Mouse (Mus musculus): ENCODE measurements around the gene Rabggta. TPM values are rescaled to one million over a fixed set of nuclear protein-coding genes. Genes with fewer than 3 reads are reported as not detected.

The Rabggta gene
- polyA plus RNA-seq, 1 experiment from 2014 or later: 43.3 TPM

GRCm38 (mm10) chr14:55721076-55721475, 987 bp downstream of the Rabggta start:
- Histone ChIP-seq H3K9me3 (ENCODE audit: low read length) (no peaks in the 10 kb centered on the region), H3K4me1 (ENCODE audit: insufficient read depth, low read length) (peaks cover 10% of the 10 kb centered on the region), H3K27ac (ENCODE audit: low read length) (peak overlapping the region; percentile 92), H3K9ac (replicated peaks; ENCODE audit: low read length) (peak overlapping the region; percentile 84; the same call in 1 of the 2 replicates), H3K36me3 (ENCODE audit: insufficient read depth, low read length) (peaks cover 17% of the 10 kb centered on the region; the same call in 1 of the 2 replicates), H3K27me3 (ENCODE audit: insufficient read depth, low read length) (no peaks in the 10 kb centered on the region), H3K4me2 (replicated peaks; ENCODE audit: low read depth, low read length) (peak overlapping the region; percentile 58), H3K4me3 (ENCODE audit: low read length) (peak overlapping the region; percentile 82)
- ATAC-seq (ENCODE audit: low FRiP score, low TSS enrichment): peak; percentile 24; the same call in 1 of the 2 replicates
- 76% methylated on average over 6 of the region's 6 CpGs for WGBS

GRCm38 (mm10) chr14:55720666-55721065, 1.4 kb downstream of the Rabggta start:
- Histone ChIP-seq H3K4me3 (ENCODE audit: low read length) (no peak overlapping the region), H3K4me1 (ENCODE audit: insufficient read depth, low read length) (peaks cover 10% of the 10 kb centered on the region), H3K4me2 (replicated peaks; ENCODE audit: low read depth, low read length) (peak overlapping the region; percentile 58; the same call in 1 of the 2 replicates), H3K9me3 (ENCODE audit: low read length) (no peaks in the 10 kb centered on the region), H3K27ac (ENCODE audit: low read length) (peak overlapping the region; percentile 39; the same call in 1 of the 2 replicates), H3K9ac (replicated peaks; ENCODE audit: low read length) (peak overlapping the region; percentile 84; the same call in 1 of the 2 replicates), H3K36me3 (ENCODE audit: insufficient read depth, low read length) (peaks cover 17% of the 10 kb centered on the region; the same call in 1 of the 2 replicates), H3K27me3 (ENCODE audit: insufficient read depth, low read length) (no peaks in the 10 kb centered on the region)
- 92% methylated on average over 12 of the region's 12 CpGs for WGBS
- no peak for ATAC-seq (ENCODE audit: low FRiP score, low TSS enrichment)

GRCm38 (mm10) chr14:55719737-55720136, 2.3 kb downstream of the Rabggta start:
- peaks cover 10% of the 10 kb centered on the region for H3K4me1 ChIP-seq (ENCODE audit: insufficient read depth, low read length)
- no peak overlapping the region for H3K4me2 ChIP-seq (replicated peaks; ENCODE audit: low read depth, low read length)
- no peak overlapping the region for H3K9ac ChIP-seq (replicated peaks; ENCODE audit: low read length)
- H3K27me3 ChIP-seq (ENCODE audit: insufficient read depth, low read length): no peaks in the 10 kb centered on the region
- ATAC-seq (ENCODE audit: low FRiP score, low TSS enrichment): no peak
- WGBS: 92% methylated on average over 6 of the region's 6 CpGs
- no peaks in the 10 kb centered on the region for H3K9me3 ChIP-seq (ENCODE audit: low read length)
- H3K27ac ChIP-seq (ENCODE audit: low read length): no peak overlapping the region
- peaks cover 17% of the 10 kb centered on the region; the same call in 1 of the 2 replicates for H3K36me3 ChIP-seq (ENCODE audit: insufficient read depth, low read length)
- no peak overlapping the region for H3K4me3 ChIP-seq (ENCODE audit: low read length)

GRCm38 (mm10) chr14:55716884-55717283, 5.2 kb downstream of the Rabggta start:
- H3K27me3 ChIP-seq (ENCODE audit: insufficient read depth, low read length): peaks cover 13% of the 10 kb centered on the region
- H3K9me3 ChIP-seq (ENCODE audit: low read length): no peaks in the 10 kb centered on the region
- H3K4me1 ChIP-seq (ENCODE audit: insufficient read depth, low read length): peaks cover 13% of the 10 kb centered on the region
- H3K9ac ChIP-seq (replicated peaks; ENCODE audit: low read length): no peak overlapping the region
- no peak overlapping the region for H3K4me3 ChIP-seq (ENCODE audit: low read length)
- peak; percentile 24 for ATAC-seq (ENCODE audit: low FRiP score, low TSS enrichment)
- no peak overlapping the region for H3K27ac ChIP-seq (ENCODE audit: low read length)
- H3K36me3 ChIP-seq (ENCODE audit: insufficient read depth, low read length): peaks cover 17% of the 10 kb centered on the region; the same call in 1 of the 2 replicates
- H3K4me2 ChIP-seq (replicated peaks; ENCODE audit: low read depth, low read length): no peak overlapping the region
- WGBS: 69% methylated on average over 8 of the region's 8 CpGs

- peaks cover 17% of the 10 kb centered on the region; the same call in 1 of the 2 replicates for H3K36me3 ChIP-seq (ENCODE audit: insufficient read depth, low read length)
- WGBS: 91% methylated on average over 6 of the region's 6 CpGs
- no peak overlapping the region for H3K9ac ChIP-seq (replicated peaks; ENCODE audit: low read length)
- H3K4me3 ChIP-seq (ENCODE audit: low read length): no peak overlapping the region
- no peak overlapping the region for H3K4me2 ChIP-seq (replicated peaks; ENCODE audit: low read depth, low read length)
- peaks cover 11% of the 10 kb centered on the region for H3K4me1 ChIP-seq (ENCODE audit: insufficient read depth, low read length)
- ATAC-seq (ENCODE audit: low FRiP score, low TSS enrichment): no peak
- H3K9me3 ChIP-seq (ENCODE audit: low read length): no peaks in the 10 kb centered on the region
- H3K27ac ChIP-seq (ENCODE audit: low read length): 0 out of 2 replicates have a peak overlapping the region, but pooled peaks have one; percentile 35
- H3K27me3 ChIP-seq (ENCODE audit: insufficient read depth, low read length): peaks cover 15% of the 10 kb centered on the region
These were observed 5.8 kb downstream of the Rabggta start for GRCm38 (mm10) chr14:55716271-55716670.

- WGBS: 40% methylated on average over 6 of the region's 6 CpGs
- Histone ChIP-seq H3K4me3 (ENCODE audit: low read length) (no peak overlapping the region), H3K36me3 (ENCODE audit: insufficient read depth, low read length) (peaks cover 12% of the 10 kb centered on the region; the same call in 1 of the 2 replicates), H3K4me1 (ENCODE audit: insufficient read depth, low read length) (peaks cover 6% of the 10 kb centered on the region; the same call in 1 of the 2 replicates), H3K27ac (ENCODE audit: low read length) (no peak overlapping the region), H3K27me3 (ENCODE audit: insufficient read depth, low read length) (peaks cover 15% of the 10 kb centered on the region), H3K9me3 (ENCODE audit: low read length) (no peaks in the 10 kb centered on the region), H3K4me2 (replicated peaks; ENCODE audit: low read depth, low read length) (no peak overlapping the region), H3K9ac (replicated peaks; ENCODE audit: low read length) (no peak overlapping the region)
- no peak for ATAC-seq (ENCODE audit: low FRiP score, low TSS enrichment)
These were observed 7.2 kb downstream of the Rabggta start for GRCm38 (mm10) chr14:55714893-55715292.

- 25% methylated on average over 4 of the region's 4 CpGs for WGBS
- Histone ChIP-seq H3K4me1 (ENCODE audit: insufficient read depth, low read length) (peaks cover 6% of the 10 kb centered on the region; the same call in 1 of the 2 replicates), H3K4me3 (ENCODE audit: low read length) (peak within 1 kb of the TSS; percentile 31), H3K36me3 (ENCODE audit: insufficient read depth, low read length) (peaks cover 8% of the 10 kb centered on the region; the same call in 1 of the 2 replicates), H3K4me2 (replicated peaks; ENCODE audit: low read depth, low read length) (peak within 1 kb of the TSS; percentile 53), H3K27ac (ENCODE audit: low read length) (0 out of 2 replicates have a peak within 1 kb of the TSS, but pooled peaks have one; percentile 25), H3K9me3 (ENCODE audit: low read length) (no peaks in the 10 kb centered on the region), H3K27me3 (ENCODE audit: insufficient read depth, low read length) (peaks cover 15% of the 10 kb centered on the region), H3K9ac (replicated peaks; ENCODE audit: low read length) (peak within 1 kb of the TSS; percentile 58; the same call in 1 of the 2 replicates)
- no peak for ATAC-seq (ENCODE audit: low FRiP score, low TSS enrichment)
These were observed 8.3 kb downstream of the Rabggta start, which contains the start of gene Tgm1 for GRCm38 (mm10) chr14:55713729-55714122. Gene Tgm1, minus strand, starts transcription at chr14:55713926.

- peak overlapping the region; percentile 31 for H3K4me3 ChIP-seq (ENCODE audit: low read length)
- peaks cover 6% of the 10 kb centered on the region; the same call in 1 of the 2 replicates for H3K4me1 ChIP-seq (ENCODE audit: insufficient read depth, low read length)
- peaks cover 15% of the 10 kb centered on the region for H3K27me3 ChIP-seq (ENCODE audit: insufficient read depth, low read length)
- peak overlapping the region; percentile 58; the same call in 1 of the 2 replicates for H3K9ac ChIP-seq (replicated peaks; ENCODE audit: low read length)
- peak; percentile 47 for ATAC-seq (ENCODE audit: low FRiP score, low TSS enrichment)
- H3K36me3 ChIP-seq (ENCODE audit: insufficient read depth, low read length): peaks cover 2% of the 10 kb centered on the region; the same call in 1 of the 2 replicates
- no peaks in the 10 kb centered on the region for H3K9me3 ChIP-seq (ENCODE audit: low read length)
- peak overlapping the region; percentile 53 for H3K4me2 ChIP-seq (replicated peaks; ENCODE audit: low read depth, low read length)
- 12% methylated on average over 24 of the region's 25 CpGs for WGBS
- 0 out of 2 replicates have a peak overlapping the region, but pooled peaks have one; percentile 25 for H3K27ac ChIP-seq (ENCODE audit: low read length)
These were observed 8.9 kb downstream of the Rabggta start for GRCm38 (mm10) chr14:55713007-55713728.

- Histone ChIP-seq H3K27me3 (ENCODE audit: insufficient read depth, low read length) (peaks cover 15% of the 10 kb centered on the region), H3K27ac (ENCODE audit: low read length) (no peak overlapping the region), H3K9ac (replicated peaks; ENCODE audit: low read length) (no peak overlapping the region), H3K36me3 (ENCODE audit: insufficient read depth, low read length) (no peaks in the 10 kb centered on the region; the same call in 1 of the 2 replicates), H3K4me1 (ENCODE audit: insufficient read depth, low read length) (peaks cover 6% of the 10 kb centered on the region; the same call in 1 of the 2 replicates), H3K4me3 (ENCODE audit: low read length) (no peak overlapping the region), H3K4me2 (replicated peaks; ENCODE audit: low read depth, low read length) (no peak overlapping the region), H3K9me3 (ENCODE audit: low read length) (no peaks in the 10 kb centered on the region)
- no peak for ATAC-seq (ENCODE audit: low FRiP score, low TSS enrichment)
- WGBS: 80% methylated on average over 7 of the region's 7 CpGs
These were observed 10.3 kb downstream of the Rabggta start for GRCm38 (mm10) chr14:55711786-55712185.

Data from kidney, embryonic 16.5 days (tissue).